Mouse (Mus musculus) kidney, postnatal 10 days (tissue): ENCODE data around the gene Gm20683.

ENCODE experiments used
- DNase-seq: peaks from one replicate; pipeline ENCODE4 v3.0.0; 2021; ENCODE audit warnings: mixed read lengths

The Gm20683 gene

GRCm38 (mm10) chr17:25839455-25840235 lies 1.9 kb downstream of the Gm20683 start:
- DNase-seq = peak; percentile 55

GRCm38 (mm10) chr17:25838904-25839303 lies 2.7 kb downstream of the Gm20683 start:
- DNase-seq = peak; percentile 14

- no peak for DNase-seq
Observed at GRCm38 (mm10) chr17:25837533-25837932, 4.0 kb downstream of the Gm20683 start.

- peak; percentile 84 for DNase-seq
Observed at GRCm38 (mm10) chr17:25837076-25837410, 4.5 kb downstream of the Gm20683 start, which contains the start of gene Rhbdl1. Gene Rhbdl1 (minus strand): TSS chr17:25837295.

- DNase-seq = peak; percentile 56
Observed at GRCm38 (mm10) chr17:25836397-25837075, 5.0 kb downstream of the Gm20683 start.

GRCm38 (mm10) chr17:25835816-25836215 lies 5.7 kb downstream of the Gm20683 start:
- DNase-seq = peak; percentile 40

GRCm38 (mm10) chr17:25835301-25835700 lies 6.3 kb downstream of the Gm20683 start:
- DNase-seq = peak; percentile 43

GRCm38 (mm10) chr17:25834595-25835222 lies 6.9 kb downstream of the Gm20683 start:
- DNase-seq = peak; percentile 34

GRCm38 (mm10) chr17:25833961-25834594 lies 7.5 kb downstream of the Gm20683 start:
- peak; percentile 58 for DNase-seq

GRCm38 (mm10) chr17:25833291-25833663 lies 8.3 kb downstream of the Gm20683 start, which contains the start of gene Stub1:
Gene Stub1 (minus strand): TSS chr17:25833404.
- DNase-seq = peak; percentile 97

GRCm38 (mm10) chr17:25832436-25833290 lies 8.9 kb downstream of the Gm20683 start:
- peak; percentile 100 for DNase-seq

- peak; percentile 57 for DNase-seq
Observed at GRCm38 (mm10) chr17:25831451-25832281, 9.9 kb downstream of the Gm20683 start.

- DNase-seq = peak; percentile 29
Observed at GRCm38 (mm10) chr17:25830806-25831431, 10.6 kb downstream of the Gm20683 start.

GRCm38 (mm10) chr17:25830200-25830753 lies 11.3 kb downstream of the Gm20683 start:
- DNase-seq = peak; percentile 13

GRCm38 (mm10) chr17:25829558-25830017 lies 12.0 kb downstream of the Gm20683 start:
- peak; percentile 32 for DNase-seq

- peak; percentile 89 for DNase-seq
Observed at GRCm38 (mm10) chr17:25828712-25829557, 12.6 kb downstream of the Gm20683 start, which contains the start of gene Jmjd8. Gene Jmjd8 (plus strand): TSS chr17:25828867.

GRCm38 (mm10) chr17:25828223-25828594 lies 13.4 kb downstream of the Gm20683 start:
- DNase-seq = peak; percentile 30

GRCm38 (mm10) chr17:25827546-25828222 lies 13.9 kb downstream of the Gm20683 start:
- peak; percentile 25 for DNase-seq

- no peak for DNase-seq
Observed at GRCm38 (mm10) chr17:25827011-25827410, 14.6 kb downstream of the Gm20683 start.
